Mouse (Mus musculus) naive thymus-derived CD4-positive, alpha-beta T cell, adult 2 months (primary cell): ENCODE results near the gene Efcab7.
A peak's percentile ranks its signal among the peaks of the same experiment; 100 is the strongest.

Experiments used
- DNase-seq: peaks from one replicate; pipeline ENCODE4 v3.0.0-alpha.2; 2011; ENCODE audit warnings: low read depth

The Efcab7 gene

DNA sequence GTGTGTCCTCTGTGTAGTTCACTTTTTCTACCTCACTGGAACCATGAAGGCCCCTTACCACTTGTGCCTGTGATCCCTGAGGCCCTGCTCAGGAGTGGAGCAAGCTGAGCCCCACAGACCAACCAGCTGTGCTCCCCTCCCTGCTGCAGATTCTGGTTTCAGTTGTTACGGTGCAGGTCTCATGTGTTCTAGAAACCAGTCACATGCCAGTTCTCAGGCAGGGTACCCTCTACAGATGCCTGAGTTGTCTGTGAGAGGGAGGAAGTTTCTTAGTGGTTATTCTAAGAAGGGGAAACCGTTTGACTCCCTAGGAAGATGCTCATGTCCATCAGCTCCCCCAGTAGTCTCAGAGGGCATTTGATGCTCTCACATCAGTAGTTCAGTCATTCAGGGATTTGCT lies 115.6 kb downstream of the Efcab7 start:
- no peak for DNase-seq

DNA sequence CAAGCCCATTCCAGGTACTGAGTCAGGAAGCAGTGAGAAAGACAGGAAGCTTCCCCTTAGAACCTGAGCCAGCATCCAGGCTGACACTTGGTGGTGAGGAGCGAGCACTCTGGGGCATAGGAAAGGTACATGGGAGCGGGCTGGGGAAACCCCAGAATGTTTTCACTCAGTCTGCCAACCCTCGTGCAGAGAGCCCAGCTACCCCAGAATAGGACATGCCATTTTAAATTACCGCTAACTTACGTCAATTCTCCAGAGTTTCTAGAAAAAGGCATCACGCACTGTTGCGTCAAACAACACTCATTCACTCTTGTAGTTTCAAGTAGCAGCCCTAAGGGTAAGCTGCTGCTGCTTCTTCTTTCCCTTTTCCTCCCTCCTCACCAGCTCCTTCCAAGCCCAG lies 116.0 kb downstream of the Efcab7 start:
- DNase-seq, result no peak

DNA sequence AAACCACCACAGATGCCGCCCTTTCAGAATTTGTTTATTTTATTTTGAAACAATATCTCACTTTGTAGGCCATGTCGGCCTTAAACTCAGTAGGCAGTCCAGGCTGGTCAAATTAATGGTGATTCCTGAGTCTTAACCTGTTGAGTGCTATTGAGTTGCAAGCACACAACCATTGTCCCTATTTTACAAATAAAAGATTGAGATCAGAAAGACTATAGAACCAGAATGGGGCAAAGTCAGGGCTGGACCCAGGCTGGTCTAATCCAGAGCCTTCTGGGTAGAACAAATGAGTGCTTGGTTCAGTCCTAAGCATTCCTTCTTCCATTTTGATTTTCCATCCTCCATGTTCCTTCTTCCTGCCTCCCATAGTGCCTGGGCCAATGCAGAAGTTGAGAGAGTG lies 117.5 kb downstream of the Efcab7 start:
- DNase-seq, result no peak

DNA sequence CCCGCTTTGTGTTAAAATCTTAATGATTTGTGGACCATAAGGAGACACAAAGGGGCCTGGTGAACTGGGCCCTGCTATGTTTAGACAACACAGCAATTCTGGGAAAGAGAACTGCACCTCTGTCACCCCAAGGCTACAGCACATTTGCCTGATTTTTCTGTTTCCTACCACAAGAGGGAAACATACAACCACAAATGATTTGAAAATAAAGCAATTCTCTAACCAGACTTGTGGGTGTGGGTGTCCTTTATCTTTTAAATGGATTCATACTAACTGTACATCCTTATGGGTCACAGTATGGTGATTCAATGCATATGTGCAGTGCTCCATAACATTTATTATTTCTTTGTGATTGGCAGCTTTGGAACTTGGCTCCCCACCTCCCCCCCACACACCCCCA lies 118.2 kb downstream of the Efcab7 start:
- DNase-seq, result peak; percentile 35

DNA sequence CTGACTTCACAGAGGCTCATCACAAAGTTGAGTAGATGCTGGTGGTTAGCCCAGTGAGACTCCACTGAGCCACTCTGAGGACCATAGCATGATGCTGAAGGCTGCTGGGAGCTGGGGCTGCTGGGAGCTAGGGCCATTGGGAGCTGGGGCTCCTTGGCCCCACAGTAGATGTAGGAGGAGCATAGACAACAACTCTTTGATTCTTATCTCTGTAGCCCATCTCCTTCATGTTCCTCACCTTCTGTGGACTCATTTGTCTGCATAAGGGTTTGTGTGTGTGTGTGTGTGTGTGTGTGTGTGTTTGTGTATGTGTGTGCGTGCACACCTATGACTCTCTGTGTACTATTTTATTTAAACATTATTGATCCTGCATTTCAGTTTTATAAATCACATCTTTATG lies 118.9 kb downstream of the Efcab7 start:
- no peak for DNase-seq

DNA sequence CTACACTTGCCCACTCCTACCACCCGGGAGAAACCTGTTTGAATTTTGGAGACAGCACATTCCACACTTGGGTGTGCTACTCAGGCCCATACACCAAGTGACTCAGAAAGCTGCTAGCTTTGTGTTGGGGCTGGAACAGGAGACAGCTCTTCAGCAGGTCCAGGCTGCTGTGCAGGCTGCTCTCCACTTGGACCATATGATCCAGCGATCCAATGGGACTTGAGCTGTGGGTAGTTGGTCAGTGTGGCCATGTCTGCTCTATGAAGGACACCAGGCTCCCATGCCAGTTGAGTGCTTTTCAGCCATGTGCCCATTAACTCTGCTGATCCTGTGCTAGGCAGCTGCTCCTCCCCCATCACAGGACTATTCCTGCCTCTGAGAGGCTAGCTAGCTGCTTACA lies 124.9 kb downstream of the Efcab7 start:
- no peak for DNase-seq

DNA sequence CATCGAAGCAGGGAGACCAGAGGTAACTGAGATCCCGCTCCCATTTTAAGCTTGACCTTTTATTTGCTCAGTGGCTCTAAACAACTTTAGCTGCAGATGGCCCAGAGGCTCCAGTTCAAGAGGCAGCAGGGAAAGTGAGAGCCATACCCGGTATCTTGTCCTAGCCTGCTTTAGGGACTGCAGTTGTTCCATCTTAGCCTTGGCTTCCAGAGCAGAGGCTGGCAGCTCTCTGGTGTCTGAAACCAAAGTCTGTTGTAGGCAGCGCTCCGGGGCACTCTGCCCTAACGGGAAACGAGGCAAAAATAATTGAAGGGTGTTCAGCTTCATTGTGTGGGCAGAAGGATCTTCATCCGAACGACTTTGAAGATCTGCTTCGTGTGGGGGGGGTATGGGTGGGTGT lies 126.4 kb downstream of the Efcab7 start:
- no peak for DNase-seq

DNA sequence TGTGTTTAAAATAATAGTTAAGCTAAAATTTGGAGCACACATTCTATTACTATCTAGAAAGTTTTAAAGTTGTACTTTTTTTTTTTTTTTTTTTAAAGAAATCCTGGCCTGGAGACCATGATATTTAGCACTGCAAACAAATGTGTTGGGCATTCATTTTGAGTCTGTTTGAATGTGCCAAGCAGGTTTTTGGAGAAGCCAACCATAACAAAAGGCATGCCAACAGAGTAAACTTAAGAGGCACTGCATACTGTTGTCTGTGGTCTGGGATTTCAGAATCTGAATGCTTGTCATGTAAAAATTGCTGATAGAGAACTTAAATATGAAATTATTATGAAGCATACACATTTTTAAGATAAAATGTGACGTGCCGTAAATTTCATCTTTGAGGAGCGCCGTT lies 128.2 kb downstream of the Efcab7 start:
- DNase-seq, result no peak

DNA sequence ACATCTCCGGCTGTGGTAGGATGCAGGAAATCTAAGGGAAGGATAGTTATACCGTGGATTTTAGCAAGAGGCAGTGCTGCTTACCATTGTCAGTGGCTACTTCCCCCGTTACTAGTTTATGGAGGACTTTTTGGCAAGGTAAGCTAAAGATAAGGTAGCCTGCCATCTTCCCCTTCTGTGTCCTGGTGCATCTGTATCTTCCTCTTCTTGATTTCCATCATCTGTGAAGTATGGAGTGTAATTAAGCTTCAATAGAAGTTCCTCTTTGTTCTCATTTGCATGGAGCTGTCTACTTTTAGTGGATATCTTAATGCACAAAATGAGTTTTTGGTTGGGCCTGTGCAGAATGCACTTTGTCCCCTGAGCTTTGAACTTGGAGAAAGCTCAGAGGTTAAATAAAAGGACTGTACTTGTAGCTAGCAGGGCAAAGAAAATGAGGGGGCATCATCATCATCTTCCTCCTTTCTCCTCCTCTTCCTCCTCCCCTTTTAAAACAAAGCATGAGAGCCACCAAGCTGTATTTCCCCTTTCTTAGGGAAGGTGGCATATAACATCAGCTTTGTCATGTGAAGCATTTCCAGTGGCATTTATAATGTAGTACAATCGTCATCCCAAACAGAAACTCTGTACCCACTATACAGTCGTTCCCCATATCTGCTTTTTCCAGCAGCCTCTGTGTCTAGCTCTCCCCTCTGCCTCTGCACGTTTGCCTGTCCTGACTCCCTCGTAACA lies 129.3 kb downstream of the Efcab7 start:
- DNase-seq, result no peak

DNA sequence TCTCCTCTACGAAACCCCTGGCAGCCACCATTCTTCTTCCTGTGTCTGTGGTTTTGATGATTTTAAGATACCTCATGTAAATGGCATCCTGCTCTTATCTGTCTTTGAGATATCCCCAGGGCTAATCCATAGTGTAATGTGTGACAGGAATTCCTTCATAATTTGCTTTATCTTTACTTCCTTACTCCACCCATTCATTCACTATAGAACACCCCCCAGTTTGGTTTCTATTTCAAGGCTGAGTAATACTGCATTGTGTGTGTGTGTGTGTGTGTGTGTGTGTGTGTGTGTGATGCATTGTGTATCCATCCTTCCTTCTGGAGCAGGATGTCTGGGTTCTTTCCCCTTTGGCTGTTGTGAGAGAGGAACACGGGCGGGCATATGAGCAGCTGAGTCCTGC lies 130.3 kb downstream of the Efcab7 start:
- no peak for DNase-seq
